Mouse (Mus musculus) intestine, embryonic 15.5 days (tissue): ENCODE results near the gene Bmf. TPM values are rescaled to one million over a fixed set of nuclear protein-coding genes. Genes with fewer than 3 reads are reported as not detected.

Experiments used
- ATAC-seq: fragments of 200-750 bp; cut with Nextera tagmentation; 2 replicates; pipeline ENCODE4 v1.8.0; 2017; ENCODE audit warnings: moderate TSS enrichment, moderate library complexity
- H3K27ac ChIP-seq: fragments of 300-500 bp; sonication (generic); 2 replicates; pipeline ENCODE4 v1.5.1; 2015; ENCODE audit warnings: mild to moderate bottlenecking, inconsistent platforms
- H3K27me3 ChIP-seq: fragments of 300-500 bp; sonication (generic); replicated peaks from 2 replicates; pipeline ENCODE4 v1.6.1; 2015; ENCODE audit warnings: inconsistent platforms
- H3K36me3 ChIP-seq: fragments of 300-500 bp; sonication (generic); 2 replicates; pipeline ENCODE4 v1.6.1; 2015; ENCODE audit warnings: inconsistent platforms
- H3K4me1 ChIP-seq: fragments of 300-500 bp; sonication (generic); replicated peaks from 2 replicates; pipeline ENCODE4 v1.6.1; 2015; ENCODE audit warnings: inconsistent platforms
- H3K4me2 ChIP-seq: fragments of 300-500 bp; sonication (generic); replicated peaks from 2 replicates; pipeline ENCODE4 v1.6.1; 2015; ENCODE audit warnings: mild to moderate bottlenecking, inconsistent platforms
- H3K4me3 ChIP-seq: fragments of 300-500 bp; sonication (generic); replicated peaks from 2 replicates; pipeline ENCODE4 v1.5.1; 2015; ENCODE audit warnings: inconsistent platforms
- H3K9ac ChIP-seq: fragments of 300-500 bp; sonication (generic); 2 replicates; pipeline ENCODE4 v1.6.1; 2015; ENCODE audit warnings: inconsistent platforms
- H3K9me3 ChIP-seq: fragments of 300-500 bp; sonication (generic); 2 replicates; pipeline ENCODE4 v1.6.1; 2016; ENCODE audit warnings: inconsistent platforms
- WGBS: fragments of 180-500 bp; shearing (Covaris S2); methylation state at CpG from one replicate; pipeline ENCODE4 v1.1.7; 2015; 5-methylcytosine and 5-hydroxymethylcytosine counted together
- polyA plus RNA-seq: library from polyadenylated mRNA; unstranded; fragments of >200 nt; fragmentation: Nextera tagmentation; extraction: Ambion mirVana; gene quantifications from 2 replicates; pipeline ENCODE4 v1.2.1, GENCODE M21; 2015

Gene Bmf
- polyA plus RNA-seq, 1 experiment from 2014 or later = 3.0 TPM

GRCm38 (mm10) chr2:118542971-118543573, 6.4 kb downstream of the Bmf start:
- H3K36me3 ChIP-seq = 0 out of 2 replicates have a peak, but pooled peaks cover 5% of the 10 kb centered on the region
- peak overlapping the region; percentile 99 for H3K27ac ChIP-seq
- no peaks in the 10 kb centered on the region for H3K9me3 ChIP-seq
- no peaks in the 10 kb centered on the region for H3K27me3 ChIP-seq
- WGBS = 62% methylated on average over 1 of the region's 1 CpGs
- no peak overlapping the region for H3K4me3 ChIP-seq
- peak overlapping the region; percentile 95 for H3K4me2 ChIP-seq
- 0 out of 2 replicates have a peak overlapping the region, but pooled peaks have one; percentile 0 for H3K9ac ChIP-seq
- ATAC-seq = no peak
- H3K4me1 ChIP-seq = peaks cover 83% of the 10 kb centered on the region

GRCm38 (mm10) chr2:118541716-118542115, 7.8 kb downstream of the Bmf start:
- Histone ChIP-seq H3K27me3 (no peaks in the 10 kb centered on the region), H3K4me3 (no peak overlapping the region), H3K4me2 (no peak overlapping the region), H3K4me1 (peaks cover 75% of the 10 kb centered on the region), H3K36me3 (0 out of 2 replicates have a peak, but pooled peaks cover 5% of the 10 kb centered on the region), H3K9me3 (no peaks in the 10 kb centered on the region), H3K9ac (no peak overlapping the region), H3K27ac (peak overlapping the region; percentile 98)
- WGBS = 80% methylated on average over 3 of the region's 3 CpGs
- no peak for ATAC-seq

DNA sequence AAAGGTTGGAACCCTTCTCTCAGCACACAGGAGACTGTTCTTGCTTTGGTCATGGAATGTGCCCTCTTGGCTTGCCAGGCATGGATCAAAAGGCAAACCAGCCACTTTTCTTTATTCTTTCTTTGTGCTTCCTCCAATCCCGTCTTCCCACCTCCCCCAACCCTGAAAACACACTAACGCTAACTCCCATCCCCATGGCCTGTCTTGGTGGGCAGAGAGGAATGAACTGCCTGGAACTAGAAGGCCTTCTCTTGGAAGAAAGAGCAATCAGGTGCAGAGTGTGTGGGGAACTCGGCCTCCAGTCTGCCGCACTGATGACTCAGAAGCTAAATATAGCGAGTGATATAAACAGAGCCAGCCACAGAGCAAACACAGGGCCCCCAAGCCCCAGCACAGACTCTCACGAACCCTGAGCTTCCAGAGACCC, 8.8 kb downstream of the Bmf start:
- peak; percentile 66 for ATAC-seq
- H3K4me1 ChIP-seq = peaks cover 73% of the 10 kb centered on the region
- 2% methylated on average over 6 of the region's 6 CpGs for WGBS
- no peaks in the 10 kb centered on the region for H3K27me3 ChIP-seq
- H3K9me3 ChIP-seq = no peaks in the 10 kb centered on the region
- no peak overlapping the region for H3K4me3 ChIP-seq
- peak overlapping the region; percentile 98 for H3K27ac ChIP-seq
- H3K36me3 ChIP-seq = 0 out of 2 replicates have a peak, but pooled peaks cover 5% of the 10 kb centered on the region
- peak overlapping the region; percentile 26; the same call in 1 of the 2 replicates for H3K9ac ChIP-seq
- peak overlapping the region; percentile 34 for H3K4me2 ChIP-seq

DNA sequence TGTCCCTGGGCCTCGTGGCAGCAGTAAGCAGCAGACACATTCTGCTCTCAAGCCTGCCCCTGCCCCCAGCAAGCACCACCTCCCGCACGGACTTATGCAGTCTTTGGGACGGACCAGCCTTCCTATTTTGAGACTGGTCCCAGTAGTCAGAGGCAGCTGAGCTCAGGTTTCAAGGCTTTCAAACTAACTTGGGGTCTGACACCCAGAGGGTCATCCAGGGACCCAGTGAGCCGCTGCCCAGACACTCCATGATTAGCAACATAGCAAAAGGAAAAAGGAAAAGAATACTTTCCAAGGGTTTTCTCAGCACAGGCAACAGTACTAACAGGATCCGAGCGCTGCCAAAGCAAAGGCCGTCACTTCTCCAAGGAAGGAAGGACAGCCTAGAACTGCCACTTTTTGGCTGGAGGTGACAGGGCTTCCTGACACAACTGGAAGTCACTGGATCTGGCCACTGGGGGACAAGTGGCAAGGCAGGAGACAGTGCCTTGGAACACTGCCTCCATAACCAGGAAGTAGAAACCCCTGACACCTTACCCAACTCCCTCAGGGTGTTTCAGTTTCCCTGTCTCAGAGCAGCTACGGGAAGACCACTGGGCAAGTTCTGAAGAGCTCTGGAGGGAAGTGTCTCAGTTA, 9.5 kb downstream of the Bmf start:
- 0 out of 2 replicates have a peak, but pooled peaks cover 5% of the 10 kb centered on the region for H3K36me3 ChIP-seq
- H3K9me3 ChIP-seq = no peaks in the 10 kb centered on the region
- H3K4me3 ChIP-seq = no peak overlapping the region
- H3K27me3 ChIP-seq = no peaks in the 10 kb centered on the region
- peaks cover 66% of the 10 kb centered on the region for H3K4me1 ChIP-seq
- ATAC-seq = no peak
- peak overlapping the region; percentile 34 for H3K4me2 ChIP-seq
- H3K27ac ChIP-seq = peak overlapping the region; percentile 98
- 35% methylated on average over 9 of the region's 9 CpGs for WGBS
- peak overlapping the region; percentile 23; the same call in 1 of the 2 replicates for H3K9ac ChIP-seq

- peaks cover 58% of the 10 kb centered on the region for H3K4me1 ChIP-seq
- no peak for ATAC-seq
- no peak overlapping the region for H3K9ac ChIP-seq
- no peaks in the 10 kb centered on the region for H3K27me3 ChIP-seq
- H3K36me3 ChIP-seq = 0 out of 2 replicates have a peak, but pooled peaks cover 5% of the 10 kb centered on the region
- H3K9me3 ChIP-seq = no peaks in the 10 kb centered on the region
- 0 out of 2 replicates have a peak overlapping the region, but pooled peaks have one; percentile 48 for H3K27ac ChIP-seq
- 79% methylated on average over 8 of the region's 8 CpGs for WGBS
- H3K4me3 ChIP-seq = no peak overlapping the region
- H3K4me2 ChIP-seq = no peak overlapping the region
Measured at GRCm38 (mm10) chr2:118539040-118539439, 10.4 kb downstream of the Bmf start.

DNA sequence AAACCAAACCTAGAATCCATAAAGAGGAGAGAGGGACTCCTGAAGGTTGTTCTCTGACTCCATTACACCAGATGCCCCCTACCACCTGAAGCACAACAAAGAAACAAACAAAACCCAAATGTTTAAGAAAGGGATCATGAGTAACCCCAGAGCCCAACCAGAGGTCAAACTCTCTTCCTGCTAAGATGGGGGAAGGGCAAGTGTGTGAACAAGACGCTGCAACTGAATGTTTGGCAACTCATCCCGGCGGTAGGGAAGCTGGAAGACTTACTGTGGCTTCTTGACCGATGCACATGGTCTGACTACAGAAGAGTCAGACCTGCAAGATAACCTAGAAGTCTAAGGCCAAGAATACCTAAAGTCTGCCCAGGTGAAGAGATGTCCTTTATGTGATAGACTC, 12.3 kb downstream of the Bmf start:
- H3K4me2 ChIP-seq = no peak overlapping the region
- H3K27ac ChIP-seq = no peak overlapping the region
- 0 out of 2 replicates have a peak, but pooled peaks cover 5% of the 10 kb centered on the region for H3K36me3 ChIP-seq
- H3K4me3 ChIP-seq = no peak overlapping the region
- ATAC-seq = no peak
- H3K4me1 ChIP-seq = peaks cover 59% of the 10 kb centered on the region
- 32% methylated on average over 4 of the region's 4 CpGs for WGBS
- H3K9me3 ChIP-seq = no peaks in the 10 kb centered on the region
- H3K9ac ChIP-seq = no peak overlapping the region
- H3K27me3 ChIP-seq = no peaks in the 10 kb centered on the region

GRCm38 (mm10) chr2:118536553-118536952, 12.9 kb downstream of the Bmf start:
- H3K27me3 ChIP-seq = no peaks in the 10 kb centered on the region
- no peak for ATAC-seq

GRCm38 (mm10) chr2:118536111-118536510, 13.4 kb downstream of the Bmf start:
- H3K4me3 ChIP-seq = no peak overlapping the region
- no peak for ATAC-seq
- no peak overlapping the region for H3K4me2 ChIP-seq
- H3K27ac ChIP-seq = 0 out of 2 replicates have a peak overlapping the region, but pooled peaks have one; percentile 22
- 0 out of 2 replicates have a peak, but pooled peaks cover 5% of the 10 kb centered on the region for H3K36me3 ChIP-seq
- WGBS = 77% methylated on average over 6 of the region's 6 CpGs
- no peak overlapping the region for H3K9ac ChIP-seq
- H3K27me3 ChIP-seq = no peaks in the 10 kb centered on the region
- no peaks in the 10 kb centered on the region for H3K9me3 ChIP-seq
- H3K4me1 ChIP-seq = peaks cover 61% of the 10 kb centered on the region

More at GRCm38 (mm10) chr2:118536553-118536952, 12.9 kb downstream of the Bmf start:
- H3K4me3 ChIP-seq = no peak overlapping the region
- peaks cover 61% of the 10 kb centered on the region for H3K4me1 ChIP-seq
- no peak overlapping the region for H3K4me2 ChIP-seq
- 46% methylated on average over 8 of the region's 8 CpGs for WGBS
- no peak overlapping the region for H3K9ac ChIP-seq
- no peaks in the 10 kb centered on the region for H3K9me3 ChIP-seq
- H3K27ac ChIP-seq = 0 out of 2 replicates have a peak overlapping the region, but pooled peaks have one; percentile 36
- H3K36me3 ChIP-seq = 0 out of 2 replicates have a peak, but pooled peaks cover 5% of the 10 kb centered on the region

DNA sequence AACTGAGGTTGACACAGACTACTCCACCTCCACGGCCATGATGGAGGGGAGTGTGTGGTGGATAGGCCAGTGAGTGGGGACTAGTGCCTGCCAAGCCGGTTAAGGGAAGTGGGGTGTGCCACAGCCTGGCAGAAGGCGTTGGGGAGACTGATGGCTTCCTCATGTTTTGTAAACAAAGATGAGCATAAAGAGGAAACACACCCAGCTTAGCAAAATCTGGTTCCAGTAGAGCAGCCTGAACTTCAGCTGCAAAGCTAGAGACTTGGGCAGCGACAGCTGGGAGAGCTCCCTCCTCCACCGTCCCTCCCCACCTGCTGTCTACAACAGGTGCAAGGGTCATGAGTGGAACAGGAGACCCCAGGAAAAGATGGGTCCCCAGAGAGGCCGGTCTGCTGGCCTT, 15.5 kb downstream of the Bmf start:
- H3K9ac ChIP-seq = no peak overlapping the region
- no peaks in the 10 kb centered on the region for H3K27me3 ChIP-seq
- peaks cover 58% of the 10 kb centered on the region for H3K4me1 ChIP-seq
- ATAC-seq = no peak
- no peaks in the 10 kb centered on the region for H3K9me3 ChIP-seq
- 0 out of 2 replicates have a peak, but pooled peaks cover 5% of the 10 kb centered on the region for H3K36me3 ChIP-seq
- no peak overlapping the region for H3K4me3 ChIP-seq
- 54% methylated on average over 6 of the region's 6 CpGs for WGBS
- H3K4me2 ChIP-seq = no peak overlapping the region
- peak overlapping the region; percentile 87 for H3K27ac ChIP-seq

DNA sequence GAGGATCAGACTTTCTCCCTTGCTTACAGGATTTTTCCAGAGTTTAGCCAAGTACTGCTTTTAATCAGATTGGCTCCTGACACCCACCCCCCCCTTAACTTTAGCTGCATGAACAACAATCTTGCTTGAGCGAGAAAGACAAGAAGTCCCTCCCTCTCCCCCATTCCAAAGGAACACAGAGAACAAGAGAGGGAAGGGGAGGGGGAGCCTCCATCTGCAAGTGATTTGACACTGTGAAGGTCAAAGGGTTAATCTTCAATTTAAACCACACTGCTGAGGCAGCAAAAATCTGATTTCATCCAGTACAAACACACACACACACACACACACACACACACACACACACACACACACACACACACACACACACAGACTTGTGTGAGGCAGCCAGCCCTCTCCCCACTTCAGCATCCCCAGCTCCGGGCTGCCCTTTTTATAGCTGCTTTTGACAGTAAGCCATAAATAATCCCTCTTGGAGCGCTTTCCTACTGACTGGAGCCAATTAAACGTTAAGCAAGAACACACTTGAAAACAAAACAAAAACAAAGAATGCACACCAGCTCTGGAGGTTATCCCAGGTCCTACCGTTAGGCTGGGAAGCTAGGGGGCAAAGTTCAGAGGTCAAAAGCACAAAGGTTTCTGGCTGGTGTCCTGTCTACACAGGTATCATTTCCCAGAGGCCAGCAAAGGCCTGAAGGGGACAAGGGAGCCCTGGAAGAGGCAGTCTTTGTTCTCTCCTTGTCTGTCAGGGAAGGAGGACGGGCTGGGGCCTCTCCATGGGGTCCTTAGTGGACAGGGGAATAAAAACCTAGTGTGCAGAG, 16.4 kb downstream of the Bmf start:
- Histone ChIP-seq H3K27me3 (no peaks in the 10 kb centered on the region), H3K27ac (peak overlapping the region; percentile 87), H3K9ac (no peak overlapping the region), H3K4me3 (no peak overlapping the region), H3K4me2 (peak overlapping the region; percentile 22), H3K36me3 (no peaks in the 10 kb centered on the region), H3K9me3 (no peaks in the 10 kb centered on the region), H3K4me1 (peaks cover 57% of the 10 kb centered on the region)
- ATAC-seq = peak; percentile 64
- WGBS = 9% methylated on average over 6 of the region's 6 CpGs

- H3K4me1 ChIP-seq = peaks cover 54% of the 10 kb centered on the region
- peak overlapping the region; percentile 87 for H3K27ac ChIP-seq
- WGBS = 18% methylated on average over 10 of the region's 10 CpGs
- no peaks in the 10 kb centered on the region for H3K9me3 ChIP-seq
- peak; percentile 20; the same call in 1 of the 2 replicates for ATAC-seq
- peak overlapping the region; percentile 22 for H3K4me2 ChIP-seq
- H3K4me3 ChIP-seq = no peak overlapping the region
- no peak overlapping the region for H3K9ac ChIP-seq
- no peaks in the 10 kb centered on the region for H3K27me3 ChIP-seq
- no peaks in the 10 kb centered on the region for H3K36me3 ChIP-seq
Measured at GRCm38 (mm10) chr2:118532401-118532800, 17.1 kb downstream of the Bmf start.
